Mouse (Mus musculus) inflammation-experienced regulatory T-cells (primary cell): Measurements from ENCODE around the gene Ctsf. TPM values are rescaled to one million over a fixed set of nuclear protein-coding genes. Genes with fewer than 3 reads are reported as not detected.

Experiments used
- polyA plus RNA-seq, 2 experiments: library from polyadenylated mRNA; unstranded; fragments of 100-300 nt; shearing (Covaris generic); gene quantifications; one replicate each; pipeline ENCODE4 v1.2.1; 2017

Ctsf gene
- polyA plus RNA-seq: 1 to 10 TPM; 4.1 to 6.0 TPM

DNA sequence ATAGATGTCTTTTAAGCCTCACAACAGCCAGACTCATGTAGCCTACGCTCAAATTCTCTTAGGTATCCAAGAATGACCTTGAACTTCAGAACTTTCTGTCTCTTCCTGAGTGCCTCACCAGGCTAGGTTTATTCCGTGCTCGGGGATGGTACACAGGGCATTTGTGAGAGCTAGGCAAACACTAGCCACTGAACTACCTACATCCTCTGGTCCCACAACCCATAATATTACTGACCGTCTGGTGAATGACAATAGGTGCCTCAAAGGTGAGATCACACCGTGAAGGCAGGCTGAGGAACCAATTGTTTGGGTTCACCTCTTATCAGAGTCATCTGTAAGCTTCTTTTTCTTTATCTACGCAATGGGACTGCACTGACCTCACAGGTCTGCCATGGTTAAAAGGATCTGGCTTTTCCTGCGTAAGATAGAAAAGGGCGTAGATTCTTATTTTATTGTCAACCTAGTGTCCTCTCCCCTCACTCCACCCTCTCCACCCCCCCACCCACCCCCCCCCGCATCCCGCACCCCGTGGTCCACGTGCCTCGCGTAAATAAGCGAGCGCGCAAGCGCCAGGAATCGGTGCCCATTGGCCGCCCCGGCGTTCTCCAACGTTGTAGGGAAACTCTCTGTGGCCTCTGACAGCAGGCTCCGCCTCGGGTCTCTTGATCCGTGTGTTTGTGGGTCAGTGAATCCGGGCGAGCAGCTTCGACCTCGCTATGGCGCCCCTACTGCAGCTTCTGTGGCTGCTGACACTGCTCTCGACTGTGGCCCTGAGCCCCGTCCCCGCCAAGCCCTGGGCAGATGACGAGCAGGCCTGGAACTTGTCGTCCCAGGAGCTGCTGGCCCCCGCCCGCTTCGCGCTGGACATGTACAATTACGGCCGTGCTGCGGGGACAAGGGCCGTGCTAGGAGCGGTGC is at the start of gene Ctsf:
Gene Ctsf (plus strand): TSS at position 579 of the 918 bp plus-strand sequence.

DNA sequence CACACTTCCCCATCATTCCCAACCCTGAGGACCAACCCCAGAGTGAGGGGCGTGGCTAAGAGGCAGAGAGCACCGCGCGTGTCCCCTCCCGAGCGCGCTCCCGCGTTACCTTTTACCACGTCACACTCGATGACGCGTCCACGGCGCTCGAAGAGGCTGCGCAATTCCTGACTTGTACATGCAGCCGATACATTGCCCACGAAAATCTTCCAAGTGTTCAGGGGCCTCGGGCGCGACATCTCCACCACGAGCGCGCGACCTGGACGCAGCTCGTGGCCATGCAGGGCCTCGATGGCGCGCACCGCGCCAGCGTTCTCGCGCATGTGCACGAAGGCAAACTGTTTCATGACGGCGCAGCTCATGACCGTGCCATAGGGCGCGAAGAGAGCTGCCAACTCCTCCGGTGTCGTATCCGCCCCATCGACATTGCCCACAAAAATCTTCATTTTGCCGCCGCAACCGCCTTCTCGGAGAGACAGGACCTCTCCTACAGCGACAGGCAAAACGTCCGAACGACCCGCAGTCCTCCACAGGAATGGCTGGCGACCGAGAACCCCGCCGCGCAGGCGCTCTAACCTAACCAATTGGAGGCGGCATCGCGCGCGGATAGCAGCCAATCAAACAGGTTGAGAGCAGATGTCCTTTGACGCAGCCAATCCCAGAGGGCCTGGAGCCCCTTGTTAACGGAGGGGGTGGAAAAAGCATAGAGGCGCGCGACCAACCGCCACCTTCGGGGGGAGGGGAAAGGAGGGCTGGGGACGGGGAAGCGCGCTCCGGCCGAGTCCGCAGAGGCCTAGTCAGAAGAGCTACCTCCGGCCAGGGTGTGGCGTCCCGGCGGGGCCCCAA is 43.6 kb upstream of the Ctsf start, which contains the start of the genes Gm21992 and Rbm14:
Gene Gm21992 (minus strand): TSS at position 550 of the 846 bp plus-strand sequence.
Gene Rbm14 (minus strand): TSS at position 572 of the 846 bp plus-strand sequence.

DNA sequence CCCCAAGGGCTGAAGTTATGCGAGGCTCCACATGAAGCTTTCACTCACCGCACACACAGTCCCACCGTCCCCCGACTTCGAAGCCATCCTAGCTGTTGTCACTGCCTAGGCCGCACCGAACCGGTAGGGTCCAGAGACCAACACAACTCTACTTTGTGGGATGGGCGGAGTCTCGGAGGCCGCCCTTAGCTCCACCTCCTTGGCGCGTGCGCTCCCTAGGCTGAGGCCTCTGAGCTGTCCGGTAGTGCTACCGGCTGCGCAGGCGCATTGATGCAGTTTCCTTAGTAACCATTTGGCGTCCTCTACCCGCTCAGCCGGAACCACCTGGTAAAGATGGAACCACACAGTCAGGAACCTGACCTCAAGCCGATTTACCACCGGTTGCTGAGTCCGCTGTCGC is 15.8 kb upstream of the Ctsf start, which contains the start of the genes Ccs and Ccdc87:
Gene Ccs (minus strand): TSS at position 184 of the 400 bp plus-strand sequence.
Gene Ccdc87 (plus strand): TSS at position 218 of the 400 bp plus-strand sequence.

DNA sequence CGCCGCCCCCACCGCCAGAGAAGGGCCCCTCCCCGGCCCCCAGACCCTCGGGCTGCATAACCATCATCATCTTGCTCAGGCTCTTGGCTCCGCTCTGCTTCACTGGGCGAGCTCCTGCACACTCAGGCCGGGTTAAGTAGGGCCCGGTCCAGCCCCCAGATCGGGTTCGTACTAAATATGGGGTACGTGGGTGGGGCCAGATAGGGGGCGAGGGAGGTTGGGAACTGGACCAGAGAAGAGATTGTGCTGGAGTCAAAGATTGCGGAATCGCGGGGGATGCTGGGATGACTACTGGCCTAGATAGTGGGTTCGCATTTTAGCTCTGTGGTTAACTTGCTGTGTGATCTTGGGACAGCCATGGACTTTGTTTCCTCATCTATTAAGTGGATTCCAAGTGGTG is 22.9 kb downstream of the Ctsf start, which contains the start of gene Actn3:
Gene Actn3 (minus strand): TSS at position 125 of the 400 bp plus-strand sequence.

DNA sequence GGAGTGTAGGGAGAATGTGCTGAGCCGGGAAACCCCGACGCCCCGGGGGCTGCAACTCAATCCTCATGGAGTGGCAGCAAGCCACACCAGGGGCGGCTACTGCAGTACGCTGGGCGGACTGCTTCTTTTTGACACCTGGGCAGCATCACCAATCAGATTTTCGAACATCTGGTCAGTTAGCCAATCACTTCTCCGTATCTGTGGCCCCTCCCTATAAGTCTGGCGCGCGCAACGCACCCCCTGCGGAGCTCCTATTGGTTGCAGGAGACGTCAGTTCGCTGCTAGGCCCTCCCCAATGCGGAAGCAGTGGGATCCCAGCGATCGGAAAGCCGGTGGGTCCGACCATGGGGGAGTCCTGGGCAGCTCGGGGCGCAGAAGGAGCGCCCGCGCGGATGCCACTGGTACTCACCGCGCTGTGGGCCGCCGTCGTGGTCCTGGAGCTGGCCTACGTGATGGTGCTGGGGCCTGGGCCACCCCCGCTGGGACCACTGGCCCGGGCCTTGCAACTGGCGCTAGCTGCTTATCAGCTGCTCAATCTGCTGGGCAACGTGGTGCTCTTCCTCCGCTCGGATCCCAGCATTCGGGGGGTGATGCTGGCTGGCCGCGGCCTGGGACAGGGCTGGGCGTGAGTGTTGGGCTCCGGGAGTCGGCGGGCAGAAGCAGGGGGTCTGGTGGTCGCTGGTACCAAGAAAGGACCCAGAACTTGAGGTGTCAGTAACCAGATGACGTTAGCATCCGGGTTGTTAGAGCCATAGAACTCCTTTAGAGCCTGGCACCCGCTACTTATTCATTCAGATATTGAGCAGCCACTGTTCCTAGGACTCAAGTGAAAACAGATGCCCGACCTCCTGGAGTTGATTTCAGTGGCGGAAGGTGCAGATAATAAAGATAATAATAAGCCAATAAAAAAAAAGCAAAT is 23.7 kb downstream of the Ctsf start, which contains the start of gene Zdhhc24:
Gene Zdhhc24 (plus strand): TSS at position 264 of the 919 bp plus-strand sequence.

DNA sequence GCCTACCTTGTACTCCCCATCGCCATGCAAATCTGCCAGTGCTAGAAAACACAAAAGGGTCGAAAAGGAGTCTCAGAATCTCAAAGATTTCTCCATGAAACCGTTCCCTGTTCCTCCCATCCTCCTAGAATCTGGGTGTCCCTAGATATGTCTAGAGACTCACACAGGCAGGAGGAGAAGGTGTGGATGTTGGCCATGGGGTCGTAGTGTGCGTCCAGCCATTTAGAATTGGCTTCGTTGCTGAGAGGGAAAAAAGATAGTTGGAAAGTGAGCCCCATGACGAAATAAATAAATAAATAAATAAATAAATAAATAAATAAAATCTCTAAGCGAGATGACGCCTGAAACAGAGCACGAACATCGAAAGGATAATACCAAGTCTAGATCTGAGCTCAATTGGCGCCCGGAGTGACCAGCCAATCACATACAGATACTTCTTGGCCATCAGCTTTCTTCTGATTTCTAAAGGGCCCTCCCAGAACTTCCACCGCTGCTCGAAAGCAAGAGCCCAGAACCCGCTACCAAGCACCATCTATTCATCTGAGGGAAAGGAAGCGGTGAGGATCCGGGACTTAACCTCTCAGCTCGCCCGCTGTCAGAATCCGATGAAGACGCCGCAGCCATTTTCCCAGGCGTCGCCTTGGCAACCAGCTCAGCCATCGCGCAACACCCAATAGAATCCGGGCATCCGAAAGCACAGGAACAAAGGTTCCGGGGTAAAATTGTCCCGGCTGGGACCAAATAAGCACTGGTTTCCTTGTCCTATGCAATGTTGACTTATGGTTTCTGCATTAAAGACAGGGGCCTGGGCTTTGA is 51.3 kb downstream of the Ctsf start, which contains the start of gene Bbs1:
Gene Bbs1 (minus strand): TSS at position 650 of the 816 bp plus-strand sequence.

Other genes starting within 250 kb of the Ctsf start
- gene Lrfn4, start 239.5 kb upstream of the Ctsf start, polyA plus RNA-seq: 1 to 10 TPM in 1 of 2 experiments, under 1 TPM in 1; 0.60 to 1.4 TPM
- 10 to 100 TPM; 65.2 to 76.6 TPM for gene Rce1, start 229.5 kb upstream of the Ctsf start, polyA plus RNA-seq
- gene Gm960, start 156.5 kb upstream of the Ctsf start, polyA plus RNA-seq: 1 to 10 TPM; 1.8 to 4.5 TPM
- under 1 TPM; 0.40 to 0.84 TPM for gene Sptbn2, start 144.0 kb upstream of the Ctsf start, polyA plus RNA-seq
- 10 to 100 TPM; 40.8 to 47.0 TPM for gene Rbm4b, start 98.6 kb upstream of the Ctsf start, polyA plus RNA-seq
- gene Rbm4, start 61.2 kb upstream of the Ctsf start, polyA plus RNA-seq: 10 to 100 TPM; 49.9 to 54.0 TPM
- 10 to 100 TPM; 24.9 to 30.4 TPM for gene Gm21992, start 43.5 kb upstream of the Ctsf start, polyA plus RNA-seq
- gene Rbm14, start 43.5 kb upstream of the Ctsf start, polyA plus RNA-seq: 10 to 100 TPM; 61.5 to 84.0 TPM
- gene Ccs, start 15.8 kb upstream of the Ctsf start, polyA plus RNA-seq: 100 to 1,000 TPM in 1 of 2 experiments, 10 to 100 TPM in 1; 72.7 to 120 TPM
- under 1 TPM in 1 of 2 experiments, not detected in 1; 0.55 TPM for gene Ccdc87, start 15.8 kb upstream of the Ctsf start, polyA plus RNA-seq
- gene Actn3, start 22.8 kb downstream of the Ctsf start, polyA plus RNA-seq: under 1 TPM in 1 of 2 experiments, not detected in 1; 0.11 TPM
- gene Zdhhc24, start 23.5 kb downstream of the Ctsf start, polyA plus RNA-seq: 1 to 10 TPM; 5.0 to 9.9 TPM
- 1 to 10 TPM in 1 of 2 experiments, under 1 TPM in 1; 0.71 to 3.0 TPM for gene Bbs1, start 51.5 kb downstream of the Ctsf start, polyA plus RNA-seq
- gene Dpp3, start 73.2 kb downstream of the Ctsf start, polyA plus RNA-seq: 100 to 1,000 TPM in 1 of 2 experiments, 10 to 100 TPM in 1; 93.7 to 123 TPM
- 1 to 10 TPM in 1 of 2 experiments, under 1 TPM in 1; 0.70 to 1.9 TPM for gene Peli3, start 88.0 kb downstream of the Ctsf start, polyA plus RNA-seq
- gene Mrpl11, start 107.0 kb downstream of the Ctsf start, polyA plus RNA-seq: 10 to 100 TPM; 60.3 to 63.9 TPM
- 1 to 10 TPM; 1.3 to 1.7 TPM for gene Npas4, start 135.2 kb downstream of the Ctsf start, polyA plus RNA-seq
- gene Slc29a2, start 168.7 kb downstream of the Ctsf start, polyA plus RNA-seq: 1 to 10 TPM; 3.4 TPM
- 10 to 100 TPM; 13.6 to 15.6 TPM for gene B4gat1, start 183.7 kb downstream of the Ctsf start, polyA plus RNA-seq
- gene AC124502.3, start 183.8 kb downstream of the Ctsf start, polyA plus RNA-seq: 1 to 10 TPM; 2.4 to 8.5 TPM
- gene Brms1, start 186.2 kb downstream of the Ctsf start, polyA plus RNA-seq: 100 to 1,000 TPM; 103 to 106 TPM
- under 1 TPM in 1 of 2 experiments, not detected in 1; 0.08 TPM for gene Rin1, start 195.4 kb downstream of the Ctsf start, polyA plus RNA-seq
- not detected for gene Cd248, start 212.9 kb downstream of the Ctsf start, polyA plus RNA-seq
- under 1 TPM; 0.31 to 0.84 TPM for gene Tmem151a, start 230.4 kb downstream of the Ctsf start, polyA plus RNA-seq
- gene Yif1a, start 233.4 kb downstream of the Ctsf start, polyA plus RNA-seq: 10 to 100 TPM; 59.7 to 66.6 TPM
- gene Cnih2, start 243.4 kb downstream of the Ctsf start, polyA plus RNA-seq: 1 to 10 TPM; 2.7 to 5.6 TPM